Mouse (Mus musculus) midbrain, embryonic 15.5 days (tissue): Measurements from ENCODE around the gene Slc9c1. TPM values are rescaled to one million over a fixed set of nuclear protein-coding genes. Genes with fewer than 3 reads are reported as not detected.

ENCODE experiments used
- ATAC-seq: fragments of 200-750 bp; cut with Nextera tagmentation; replicated peaks from 2 replicates; pipeline ENCODE4 v1.8.0; 2017; ENCODE audit warnings: moderate TSS enrichment
- H3K27ac ChIP-seq: fragments of 300-500 bp; sonication (generic); 2 replicates; pipeline ENCODE4 v1.5.1; 2015; ENCODE audit warnings: mild to moderate bottlenecking, inconsistent platforms
- H3K27me3 ChIP-seq: fragments of 300-500 bp; sonication (generic); replicated peaks from 2 replicates; pipeline ENCODE4 v1.6.1; 2015; ENCODE audit warnings: inconsistent platforms
- H3K36me3 ChIP-seq: fragments of 300-500 bp; sonication (generic); replicated peaks from 2 replicates; pipeline ENCODE4 v1.6.1; 2015; ENCODE audit warnings: inconsistent platforms
- H3K4me1 ChIP-seq: fragments of 300-500 bp; sonication (generic); 2 replicates; pipeline ENCODE4 v1.6.1; 2015; ENCODE audit warnings: inconsistent platforms
- H3K4me2 ChIP-seq: fragments of 300-500 bp; sonication (generic); 2 replicates; pipeline ENCODE4 v1.6.1; 2015; ENCODE audit warnings: inconsistent platforms, mild to moderate bottlenecking, moderate library complexity
- H3K4me3 ChIP-seq: fragments of 300-500 bp; sonication (generic); 2 replicates; pipeline ENCODE4 v1.5.1; 2015; ENCODE audit warnings: mild to moderate bottlenecking, inconsistent platforms
- H3K9ac ChIP-seq: fragments of 300-500 bp; sonication (generic); 2 replicates; pipeline ENCODE4 v1.6.1; 2015; ENCODE audit warnings: mild to moderate bottlenecking, inconsistent platforms
- H3K9me3 ChIP-seq: fragments of 300-500 bp; sonication (generic); 2 replicates; pipeline ENCODE4 v1.6.1; 2016; ENCODE audit warnings: inconsistent platforms
- WGBS: fragments of 180-500 bp; shearing (Covaris S2); methylation state at CpG from one replicate; pipeline ENCODE4 v1.1.7; 2015; ENCODE audit warnings: mixed read lengths; 5-methylcytosine and 5-hydroxymethylcytosine counted together
- polyA plus RNA-seq: library from polyadenylated mRNA; unstranded; fragments of >200 nt; fragmentation: Nextera tagmentation; extraction: Ambion mirVana; gene quantifications from 2 replicates; pipeline ENCODE4 v1.2.1, GENCODE M21; 2015

Gene Slc9c1
- polyA plus RNA-seq, 1 experiment from 2014 or later, result not detected

GRCm38 (mm10) chr16:45593656-45594055 is 58.5 kb downstream of the Slc9c1 start:
- Histone ChIP-seq H3K27ac (no peak overlapping the region), H3K36me3 (no peaks in the 10 kb centered on the region), H3K4me3 (no peak overlapping the region), H3K4me1 (0 out of 2 replicates have a peak, but pooled peaks cover 2% of the 10 kb centered on the region), H3K4me2 (no peak overlapping the region), H3K27me3 (no peaks in the 10 kb centered on the region), H3K9ac (no peak overlapping the region), H3K9me3 (no peaks in the 10 kb centered on the region)
- 33% methylated on average over 1 of the region's 1 CpGs for WGBS
- ATAC-seq, result peak; percentile 88

- ATAC-seq, result no peak
- H3K4me3 ChIP-seq, result no peak overlapping the region
- no peaks in the 10 kb centered on the region for H3K27me3 ChIP-seq
- no peaks in the 10 kb centered on the region for H3K36me3 ChIP-seq
- no peaks in the 10 kb centered on the region for H3K9me3 ChIP-seq
- H3K4me1 ChIP-seq, result 0 out of 2 replicates have a peak, but pooled peaks cover 2% of the 10 kb centered on the region
- no peak overlapping the region for H3K9ac ChIP-seq
- H3K4me2 ChIP-seq, result no peak overlapping the region
- H3K27ac ChIP-seq, result no peak overlapping the region
Observed at GRCm38 (mm10) chr16:45595494-45595893, 60.4 kb downstream of the Slc9c1 start.

- WGBS, result 54% methylated on average over 4 of the region's 4 CpGs
Observed at GRCm38 (mm10) chr16:45608481-45608954, 73.4 kb downstream of the Slc9c1 start.

GRCm38 (mm10) chr16:45609300-45609699 is 74.2 kb downstream of the Slc9c1 start:
- Histone ChIP-seq H3K4me1 (no peaks in the 10 kb centered on the region), H3K27me3 (no peaks in the 10 kb centered on the region), H3K27ac (no peak overlapping the region), H3K9me3 (no peaks in the 10 kb centered on the region), H3K4me3 (no peak overlapping the region), H3K9ac (no peak overlapping the region), H3K4me2 (no peak overlapping the region), H3K36me3 (no peaks in the 10 kb centered on the region)
- ATAC-seq, result no peak
- WGBS, result 86% methylated on average over 3 of the region's 3 CpGs

More at GRCm38 (mm10) chr16:45608481-45608954, 73.4 kb downstream of the Slc9c1 start:
- Histone ChIP-seq H3K4me3 (no peak overlapping the region), H3K9ac (no peak overlapping the region), H3K27ac (no peak overlapping the region), H3K4me2 (no peak overlapping the region), H3K27me3 (no peaks in the 10 kb centered on the region), H3K4me1 (no peaks in the 10 kb centered on the region), H3K9me3 (no peaks in the 10 kb centered on the region), H3K36me3 (no peaks in the 10 kb centered on the region)
- peak; percentile 70; the same call in 1 of the 2 replicates for ATAC-seq

GRCm38 (mm10) chr16:45610267-45610666 is 75.2 kb downstream of the Slc9c1 start, which contains the start of gene Gcsam:
Gene Gcsam, plus strand, starts transcription at chr16:45610380.
- Histone ChIP-seq H3K4me3 (no peak within 1 kb of the TSS), H3K9me3 (no peaks in the 10 kb centered on the region), H3K4me1 (no peaks in the 10 kb centered on the region), H3K9ac (no peak within 1 kb of the TSS), H3K36me3 (no peaks in the 10 kb centered on the region), H3K4me2 (no peak within 1 kb of the TSS), H3K27ac (no peak within 1 kb of the TSS), H3K27me3 (no peaks in the 10 kb centered on the region)
- 82% methylated on average over 4 of the region's 4 CpGs for WGBS
- ATAC-seq, result no peak

- Histone ChIP-seq H3K4me1 (no peaks in the 10 kb centered on the region), H3K9ac (no peak overlapping the region), H3K4me2 (no peak overlapping the region), H3K27ac (no peak overlapping the region), H3K36me3 (no peaks in the 10 kb centered on the region), H3K9me3 (no peaks in the 10 kb centered on the region), H3K27me3 (no peaks in the 10 kb centered on the region), H3K4me3 (no peak overlapping the region)
- ATAC-seq, result peak; percentile 17; the same call in 1 of the 2 replicates
- whole genome bisulfite sequencing, result 41% methylated on average over 2 of the region's 2 CpGs
Observed at GRCm38 (mm10) chr16:45613247-45613646, 78.1 kb downstream of the Slc9c1 start.

GRCm38 (mm10) chr16:45615944-45616343 is 80.8 kb downstream of the Slc9c1 start:
- H3K4me1 ChIP-seq, result no peaks in the 10 kb centered on the region
- 85% methylated on average over 1 of the region's 1 CpGs for WGBS
- no peak overlapping the region for H3K9ac ChIP-seq
- H3K4me3 ChIP-seq, result no peak overlapping the region
- H3K36me3 ChIP-seq, result no peaks in the 10 kb centered on the region
- H3K4me2 ChIP-seq, result no peak overlapping the region
- no peak for ATAC-seq
- no peaks in the 10 kb centered on the region for H3K9me3 ChIP-seq
- H3K27ac ChIP-seq, result no peak overlapping the region
- no peaks in the 10 kb centered on the region for H3K27me3 ChIP-seq

GRCm38 (mm10) chr16:45619751-45620375 is 84.8 kb downstream of the Slc9c1 start:
- H3K9ac ChIP-seq, result no peak overlapping the region
- no peak for ATAC-seq
- 82% methylated on average over 8 of the region's 8 CpGs for WGBS
- no peaks in the 10 kb centered on the region for H3K4me1 ChIP-seq
- no peak overlapping the region for H3K4me2 ChIP-seq
- H3K27me3 ChIP-seq, result no peaks in the 10 kb centered on the region
- no peak overlapping the region for H3K27ac ChIP-seq
- no peak overlapping the region for H3K4me3 ChIP-seq
- H3K36me3 ChIP-seq, result no peaks in the 10 kb centered on the region
- no peaks in the 10 kb centered on the region for H3K9me3 ChIP-seq

- WGBS, result 86% methylated on average over 4 of the region's 4 CpGs
Observed at GRCm38 (mm10) chr16:45623230-45623629, 88.1 kb downstream of the Slc9c1 start.

GRCm38 (mm10) chr16:45624791-45625190 is 89.7 kb downstream of the Slc9c1 start:
- Histone ChIP-seq H3K4me1 (no peaks in the 10 kb centered on the region), H3K9me3 (no peaks in the 10 kb centered on the region), H3K27ac (no peak overlapping the region), H3K36me3 (no peaks in the 10 kb centered on the region), H3K27me3 (no peaks in the 10 kb centered on the region), H3K9ac (no peak overlapping the region), H3K4me3 (no peak overlapping the region), H3K4me2 (no peak overlapping the region)
- 92% methylated on average over 2 of the region's 2 CpGs for WGBS
- ATAC-seq, result no peak

More at GRCm38 (mm10) chr16:45623230-45623629, 88.1 kb downstream of the Slc9c1 start:
- Histone ChIP-seq H3K27ac (no peak overlapping the region), H3K9me3 (no peaks in the 10 kb centered on the region), H3K4me1 (no peaks in the 10 kb centered on the region), H3K9ac (no peak overlapping the region), H3K36me3 (no peaks in the 10 kb centered on the region), H3K4me3 (no peak overlapping the region), H3K4me2 (no peak overlapping the region), H3K27me3 (no peaks in the 10 kb centered on the region)
- no peak for ATAC-seq

GRCm38 (mm10) chr16:45625342-45625741 is 90.2 kb downstream of the Slc9c1 start:
- no peak overlapping the region for H3K27ac ChIP-seq
- no peak for ATAC-seq
- H3K4me2 ChIP-seq, result no peak overlapping the region
- H3K4me3 ChIP-seq, result no peak overlapping the region
- H3K9ac ChIP-seq, result no peak overlapping the region
- H3K9me3 ChIP-seq, result no peaks in the 10 kb centered on the region
- 86% methylated on average over 2 of the region's 2 CpGs for WGBS
- H3K27me3 ChIP-seq, result no peaks in the 10 kb centered on the region
- H3K36me3 ChIP-seq, result no peaks in the 10 kb centered on the region
- no peaks in the 10 kb centered on the region for H3K4me1 ChIP-seq

GRCm38 (mm10) chr16:45629497-45630105 is 94.5 kb downstream of the Slc9c1 start:
- WGBS, result 74% methylated on average over 8 of the region's 8 CpGs
- ATAC-seq, result peak; percentile 46
- Histone ChIP-seq H3K27ac (no peak overlapping the region), H3K27me3 (no peaks in the 10 kb centered on the region), H3K9ac (no peak overlapping the region), H3K4me2 (no peak overlapping the region), H3K36me3 (no peaks in the 10 kb centered on the region), H3K4me1 (no peaks in the 10 kb centered on the region), H3K9me3 (no peaks in the 10 kb centered on the region), H3K4me3 (no peak overlapping the region)
